Mouse (Mus musculus): ENCODE data around the gene Morn2.

The Morn2 gene

GRCm38 (mm10) chr17:80324521-80324920 is 34.5 kb downstream of the Morn2 start:
- DNase-seq: no peak

DNA sequence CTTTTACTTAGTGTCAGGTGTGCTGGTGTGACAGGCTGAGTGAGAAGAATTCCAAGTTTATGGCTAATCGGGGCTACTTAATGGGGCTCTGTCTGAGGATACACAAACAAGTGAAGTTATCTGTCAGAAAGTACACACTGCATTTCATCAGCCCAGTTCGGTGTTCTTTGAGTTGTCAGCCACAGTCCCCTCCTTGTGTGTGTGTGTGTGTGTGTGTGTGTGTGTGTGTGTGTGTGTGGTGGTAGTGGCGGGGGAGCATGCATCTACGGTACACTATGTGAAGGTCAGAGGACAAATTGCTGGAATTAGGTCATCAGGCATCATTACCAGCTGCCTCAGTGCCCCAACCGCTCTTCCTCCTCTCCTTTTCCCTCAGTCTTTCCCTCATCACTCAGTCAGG is 35.5 kb downstream of the Morn2 start:
- no peak for DNase-seq

DNA sequence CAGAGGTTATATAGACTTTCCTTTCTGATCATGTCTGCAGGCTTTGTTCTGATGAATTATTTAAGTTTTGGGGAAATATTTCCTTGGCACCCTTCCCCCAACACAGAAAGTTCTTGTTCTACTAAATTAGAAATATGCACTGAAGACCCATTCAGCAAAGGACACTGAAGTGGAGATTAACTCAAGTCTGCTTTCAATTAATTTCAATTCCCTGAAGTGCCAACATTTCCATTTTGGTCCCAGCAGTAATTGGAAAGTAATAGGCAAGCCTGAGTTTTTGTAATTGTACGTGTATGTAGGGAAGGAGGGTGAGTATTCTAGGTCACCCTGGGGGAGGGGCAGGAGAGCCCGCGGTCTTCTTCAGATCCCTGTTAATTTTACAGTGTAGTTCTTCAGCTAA is 36.4 kb downstream of the Morn2 start:
- DNase-seq: no peak

DNA sequence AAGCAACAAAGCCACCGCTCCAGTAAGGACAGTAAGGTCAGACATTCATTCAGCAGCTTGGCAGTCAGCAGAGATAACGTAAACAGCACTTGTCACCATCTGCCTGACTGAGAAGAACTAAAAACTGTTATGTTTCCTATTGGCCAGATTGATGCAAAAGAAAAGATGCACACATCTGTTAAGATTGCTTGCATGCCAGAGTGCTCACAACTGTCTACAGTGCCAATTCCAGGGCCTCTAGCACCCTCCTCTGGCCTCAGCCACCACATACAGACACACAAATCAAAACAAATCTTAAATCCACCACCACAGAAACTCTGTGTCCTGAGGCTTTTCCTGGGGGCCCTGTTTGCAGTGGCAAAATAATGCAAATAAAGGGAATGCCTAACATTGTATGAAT is 42.4 kb downstream of the Morn2 start:
- no peak for DNase-seq

DNA sequence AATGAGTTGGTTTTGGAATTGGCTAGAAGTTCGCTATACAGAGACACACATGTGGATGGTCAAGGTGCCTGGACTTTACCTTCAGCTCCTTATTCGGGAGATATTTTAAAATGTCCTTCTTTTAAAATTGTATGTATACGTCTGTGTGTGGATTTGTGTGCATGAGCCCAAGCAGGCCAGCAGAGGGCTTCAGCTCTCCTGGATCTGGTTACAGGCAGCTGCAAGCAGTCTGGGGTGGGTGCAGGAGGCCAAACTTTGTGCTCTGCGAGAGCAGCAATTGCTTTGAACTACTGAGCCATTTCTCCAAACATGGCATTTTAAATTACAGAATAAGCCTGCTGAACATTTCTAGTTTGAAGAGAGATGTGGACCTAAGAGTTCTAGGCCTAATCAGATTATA is 55.3 kb downstream of the Morn2 start:
- peak; percentile 5 for DNase-seq

DNA sequence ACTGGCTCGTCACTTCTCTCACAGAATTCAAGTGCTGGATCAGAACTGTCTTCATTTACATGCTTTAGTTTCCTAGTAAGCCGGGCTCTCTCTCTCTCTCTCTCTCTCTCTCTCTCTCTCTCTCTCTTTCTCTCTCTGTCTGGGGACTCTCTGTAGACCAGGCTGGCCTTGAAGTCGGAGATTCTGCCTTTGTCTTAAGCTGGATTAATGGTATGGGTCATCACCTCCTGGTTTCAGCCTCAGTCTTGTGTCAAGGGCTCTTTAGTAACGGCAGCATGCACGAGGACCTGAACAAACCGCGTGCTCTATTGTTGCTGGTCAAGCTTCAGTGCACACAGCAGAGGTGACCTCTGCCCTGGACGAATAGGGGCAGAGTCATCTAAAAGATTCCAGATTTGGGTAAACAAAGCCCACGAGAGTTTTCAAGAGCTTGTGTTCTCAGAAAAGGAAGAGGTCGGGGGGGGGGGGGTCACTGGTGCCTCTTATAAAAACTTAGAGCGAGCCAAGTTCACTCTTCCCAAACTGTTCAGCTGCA is 56.7 kb downstream of the Morn2 start:
- peak; percentile 7 for DNase-seq

Data from lung, postnatal 36 days (tissue).